Mouse (Mus musculus) embryonic fibroblast, embryonic 13.5 days (primary cell): Measurements from ENCODE around the gene Mybpc2.

ENCODE experiments used
- CTCF ChIP-seq: IDR thresholded peaks from 2 replicates; pipeline ENCODE4 v1.5.1; 2011; ENCODE audit warnings: mild to moderate bottlenecking, control low read depth, low read length, moderate library complexity, borderline replicate concordance; ENCODE audit not compliant: insufficient read depth
- POLR2A ChIP-seq: IDR thresholded peaks from 2 replicates; pipeline ENCODE4 v1.6.1; 2011; ENCODE audit warnings: low read depth, mild to moderate bottlenecking, control low read depth, low read length, moderate library complexity

DNA sequence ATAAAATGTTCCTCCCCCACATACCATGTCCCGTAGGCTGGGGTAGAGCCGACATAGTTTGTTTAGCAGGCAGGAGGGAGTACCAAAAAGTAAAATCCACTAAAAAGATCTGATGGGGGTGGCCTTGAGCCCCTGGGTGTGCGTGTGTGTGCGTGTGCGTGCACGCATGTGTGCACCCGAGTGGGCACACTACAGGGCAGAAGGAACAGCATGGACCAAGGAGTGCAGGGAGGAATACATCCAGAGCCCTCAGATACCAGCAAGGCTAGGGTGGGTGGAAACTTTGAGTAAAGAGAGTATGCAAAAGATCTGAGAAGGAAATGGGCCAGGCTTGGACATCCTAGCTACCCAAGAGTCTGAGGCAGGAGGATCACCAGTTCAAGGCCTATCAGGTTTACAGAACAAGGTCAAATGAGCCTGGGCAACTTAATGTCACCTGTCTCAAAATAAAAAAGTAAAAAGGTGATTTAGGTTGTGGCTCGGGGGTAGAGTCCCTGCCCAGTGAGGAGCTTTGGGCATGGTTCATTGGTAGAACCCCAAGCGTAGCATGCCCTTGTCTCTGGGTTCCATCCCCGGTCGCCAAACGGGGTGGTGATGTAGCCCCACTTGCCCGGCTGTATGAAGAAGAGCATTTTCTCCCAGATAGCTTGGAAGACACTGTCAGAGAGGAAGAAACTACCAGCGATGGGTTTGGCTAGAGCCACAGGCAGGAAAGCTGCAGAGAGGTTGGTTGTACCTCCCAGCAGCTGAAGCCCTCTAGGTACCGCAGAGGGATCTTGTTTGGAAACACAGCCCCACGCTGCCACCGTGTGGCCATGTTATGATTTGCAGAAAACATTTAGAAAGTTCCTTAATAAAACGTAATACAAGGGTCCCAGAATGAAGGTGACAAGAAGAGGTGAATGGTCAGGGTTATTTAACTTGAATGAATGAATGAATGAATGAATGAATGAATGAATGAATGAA, 36.3 kb upstream of the Mybpc2 start:
- TF ChIP-seq CTCF (peak; percentile 70; the same call in 1 of the 2 replicates), POLR2A (no peak)
